Mouse (Mus musculus) colon, adult 2 months (tissue): ENCODE data around the gene Entpd6. TPM values are rescaled to one million over a fixed set of nuclear protein-coding genes. Genes with fewer than 3 reads are reported as not detected.

ENCODE experiments used
- polyA plus RNA-seq: library from polyadenylated mRNA; depleted of rRNA; stranded (reverse); fragments of >200 nt; gene quantifications from 2 replicates; pipeline ENCODE4 v1.2.3, GENCODE M21; 2012; rRNA removed

Gene Entpd6
- 46.0 and 49.2 TPM in 2 replicates for polyA plus RNA-seq

GRCm38 (mm10) chr2:150748854-150749253 is at the start of gene Entpd6:
Gene Entpd6 (plus strand): TSS chr2:150749042.

DNA sequence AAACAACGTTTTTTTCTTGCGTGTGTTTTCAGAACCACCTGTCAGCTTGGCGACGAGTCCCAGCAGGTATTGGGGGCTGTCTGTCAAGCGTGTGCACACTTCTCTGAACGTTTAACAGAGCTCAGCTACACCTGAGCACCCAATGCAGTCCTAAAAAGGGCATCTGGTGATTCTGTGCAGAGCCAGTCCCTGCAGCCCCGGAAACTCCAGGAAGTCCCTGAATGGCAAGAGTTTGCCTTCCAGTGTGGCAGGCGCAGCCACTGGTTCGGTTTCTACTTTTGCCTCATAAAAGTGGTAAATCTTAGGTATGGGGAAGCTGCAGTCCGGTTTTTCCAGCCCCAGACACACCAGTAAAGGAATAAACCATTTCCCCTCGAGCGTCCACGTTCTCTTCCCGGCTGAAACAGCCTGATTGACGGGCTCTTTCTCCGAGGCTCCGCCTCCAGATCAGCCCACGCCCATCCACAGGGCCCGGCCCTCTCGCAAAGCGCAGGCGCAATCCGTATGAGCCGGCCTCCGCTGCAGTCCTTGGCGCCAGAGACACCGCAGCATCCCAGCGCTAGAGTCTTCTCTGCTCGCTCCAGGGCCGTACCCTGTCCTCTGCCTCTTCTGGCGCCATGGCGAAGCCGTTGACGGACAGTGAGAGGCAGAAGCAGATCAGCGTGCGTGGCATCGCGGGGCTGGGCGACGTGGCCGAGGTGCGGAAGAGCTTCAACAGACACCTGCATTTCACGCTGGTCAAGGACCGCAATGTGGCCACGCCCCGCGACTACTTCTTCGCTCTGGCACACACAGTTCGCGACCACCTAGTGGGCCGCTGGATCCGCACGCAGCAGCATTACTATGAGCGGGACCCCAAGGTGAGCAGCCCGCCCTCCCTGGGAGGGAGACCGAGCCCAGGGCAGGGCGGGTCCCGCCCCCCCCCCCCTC is 37.7 kb downstream of the Entpd6 start, which contains the start of gene Pygb:
Gene Pygb, plus strand, starts transcription at position 485 of the 930 bp plus-strand sequence.

Other genes with a start within 250 kb of the Entpd6 start
- 0.55 and 0.74 TPM in 2 replicates for gene Cst7, start 178.6 kb upstream of the Entpd6 start, polyA plus RNA-seq
- gene Apmap, start 140.5 kb upstream of the Entpd6 start, polyA plus RNA-seq = 29.6 and 73.1 TPM in 2 replicates
- gene Acss1, start 80.5 kb upstream of the Entpd6 start, polyA plus RNA-seq = 164 and 200 TPM in 2 replicates
- not detected in 2 replicates for gene Vsx1, start 59.7 kb upstream of the Entpd6 start, polyA plus RNA-seq
- 109 and 115 TPM in 2 replicates for gene Pygb, start 37.7 kb downstream of the Entpd6 start, polyA plus RNA-seq
- 31.7 and 34.3 TPM in 2 replicates for gene Abhd12, start 155.7 kb downstream of the Entpd6 start, polyA plus RNA-seq
- gene Gins1, start 156.4 kb downstream of the Entpd6 start, polyA plus RNA-seq = 1.0 and 1.5 TPM in 2 replicates